In genomic region chr7:97012956-97013355, GRCm38 (mm10) we compare ENCODE assay signal across 16 mouse cellular contexts.
DNase-seq lines count a peak whose midpoint lies in the region; ATAC-seq and TF ChIP-seq lines count a peak whose summit lies in the region.
"Had no signal": no experiment of that assay in that cellular context is flagged by ENCODE, and none has a peak within 500 bp of the region (broad histone marks: within the 10 kb centered on the region; RNA-seq: fewer than 3 reads in every experiment).

No protein-coding gene starts in this region.

- H3K9ac ChIP-seq in heart, embryonic 15.5 days = no peak overlapping the region
- H3K9ac ChIP-seq in lung, postnatal 0 days (replicated peaks; ENCODE audit: low read depth) = no peak overlapping the region
- H3K9ac ChIP-seq in midbrain, embryonic 11.5 days (ENCODE audit: low read length) = no peak overlapping the region
- H3K9ac ChIP-seq in midbrain, embryonic 13.5 days (replicated peaks) = no peak overlapping the region
- H3K9ac ChIP-seq: embryonic facial prominence, embryonic 15.5 days; forebrain, embryonic 15.5 days; liver, embryonic 15.5 days; neural tube, embryonic 13.5 days had no signal

- peak; percentile 10 for DNase-seq in kidney, adult 2 months
- DNase-seq in kidney, adult 18-20 months = no peak
- DNase-seq in lung, postnatal 0 days (ENCODE audit: low spot score) = peak; percentile 7
- DNase-seq in yolk sac, embryonic 10.5 days (ENCODE audit: low spot score) = peak; percentile 18
- no peak for DNase-seq in midbrain, embryonic 11.5 days (ENCODE audit: low spot score, missing footprints)
- DNase-seq: cerebellum, postnatal 25 days; midbrain, embryonic 14.5 days; right cerebral cortex, postnatal 4 days had no signal

- no peak for TF ChIP-seq POLR2A in kidney, adult 2 months (IDR thresholded peaks at IDR 0.05; ENCODE audit: low read depth, low read length)

- 0 out of 2 replicates have a peak, but pooled peaks have one; percentile 22 for ATAC-seq in heart, embryonic 15.5 days (replicated peaks; ENCODE audit: insufficient number of reproducible peaks, insufficient read depth, low FRiP score, low read depth)
- ATAC-seq in lung, postnatal 0 days = no peak
- ATAC-seq in midbrain, embryonic 11.5 days (ENCODE audit: low FRiP score) = no peak
- ATAC-seq in activated CD4-positive, CD25-positive, alpha-beta regulatory T cell, adult 4 months = no peak
- ATAC-seq in midbrain, embryonic 13.5 days = no peak
- ATAC-seq: forebrain, embryonic 15.5 days had no signal

- no peaks in the 10 kb centered on the region for H3K9me3 ChIP-seq in heart, embryonic 15.5 days (replicated peaks)
- H3K9me3 ChIP-seq in lung, postnatal 0 days (ENCODE audit: low read length) = no peaks in the 10 kb centered on the region
- H3K9me3 ChIP-seq in midbrain, embryonic 11.5 days (ENCODE audit: control insufficient read depth, low read length) = no peaks in the 10 kb centered on the region
- H3K9me3 ChIP-seq in midbrain, embryonic 13.5 days = no peaks in the 10 kb centered on the region
- H3K9me3 ChIP-seq: forebrain, embryonic 15.5 days; liver, embryonic 15.5 days; neural tube, embryonic 13.5 days had no signal

- WGBS in kidney, adult 2 months = 38% methylated on average over 3 of the region's 3 CpGs
- 7% methylated on average over 3 of the region's 3 CpGs for WGBS in heart, embryonic 15.5 days
- 11% methylated on average over 3 of the region's 3 CpGs for WGBS in lung, postnatal 0 days
- 91% methylated on average over 3 of the region's 3 CpGs for WGBS in midbrain, embryonic 11.5 days
- WGBS in midbrain, embryonic 13.5 days = 84% methylated on average over 3 of the region's 3 CpGs

- no peaks in the 10 kb centered on the region for H3K4me1 ChIP-seq in kidney, adult 2 months (ENCODE audit: control insufficient read depth, insufficient read depth, low read length)
- H3K4me1 ChIP-seq in heart, embryonic 15.5 days (replicated peaks) = peaks cover 10% of the 10 kb centered on the region
- no peaks in the 10 kb centered on the region for H3K4me1 ChIP-seq in lung, postnatal 0 days (ENCODE audit: insufficient read depth, low read depth, low read length)
- no peaks in the 10 kb centered on the region for H3K4me1 ChIP-seq in midbrain, embryonic 11.5 days (ENCODE audit: control insufficient read depth, insufficient read depth, low read length)
- no peaks in the 10 kb centered on the region for H3K4me1 ChIP-seq in midbrain, embryonic 13.5 days (replicated peaks)
- H3K4me1 ChIP-seq: embryonic facial prominence, embryonic 15.5 days; forebrain, embryonic 15.5 days; neural tube, embryonic 13.5 days had no signal

- TF ChIP-seq CTCF in kidney, adult 2 months (conservative IDR thresholded peaks at IDR 0.05; ENCODE audit: insufficient read depth, insufficient read length, low read depth, low read length) = no peak
- no peak for TF ChIP-seq CTCF in lung, postnatal 0 days (IDR thresholded peaks at IDR 0.05)

- no peak overlapping the region for H3K27ac ChIP-seq in kidney, adult 2 months (ENCODE audit: insufficient read depth, low read depth, low read length)
- peak overlapping the region; percentile 46 for H3K27ac ChIP-seq in heart, embryonic 15.5 days
- H3K27ac ChIP-seq in lung, postnatal 0 days (ENCODE audit: low read length) = no peak overlapping the region
- H3K27ac ChIP-seq in midbrain, embryonic 11.5 days (ENCODE audit: low read depth, low read length) = no peak overlapping the region
- H3K27ac ChIP-seq in midbrain, embryonic 13.5 days = no peak overlapping the region
- H3K27ac ChIP-seq: embryonic facial prominence, embryonic 15.5 days; forebrain, embryonic 15.5 days; kidney, postnatal 0 days; liver, embryonic 15.5 days; neural tube, embryonic 13.5 days had no signal

- no peak overlapping the region for H3K4me3 ChIP-seq in kidney, adult 2 months (ENCODE audit: insufficient read depth, low read depth, low read length)
- no peak overlapping the region for H3K4me3 ChIP-seq in heart, embryonic 15.5 days
- H3K4me3 ChIP-seq in lung, postnatal 0 days (ENCODE audit: low read depth, low read length) = no peak overlapping the region
- H3K4me3 ChIP-seq in midbrain, embryonic 11.5 days (ENCODE audit: low read depth, low read length) = no peak overlapping the region
- H3K4me3 ChIP-seq in midbrain, embryonic 13.5 days (replicated peaks) = no peak overlapping the region
- H3K4me3 ChIP-seq: embryonic facial prominence, embryonic 15.5 days; forebrain, embryonic 15.5 days; liver, embryonic 15.5 days; neural tube, embryonic 13.5 days had no signal

- TF ChIP-seq EP300 in lung, postnatal 0 days (IDR thresholded peaks at IDR 0.05) = 0 out of 2 replicates have a peak, but pooled peaks have one; percentile 15

- H3K27me3 ChIP-seq in kidney, adult 2 months (replicated peaks; ENCODE audit: control insufficient read depth, insufficient read depth, low read length) = no peaks in the 10 kb centered on the region
- H3K27me3 ChIP-seq in heart, embryonic 15.5 days = no peaks in the 10 kb centered on the region
- H3K27me3 ChIP-seq in lung, postnatal 0 days (replicated peaks; ENCODE audit: insufficient read depth, low read length) = no peaks in the 10 kb centered on the region
- no peaks in the 10 kb centered on the region for H3K27me3 ChIP-seq in midbrain, embryonic 11.5 days (ENCODE audit: control insufficient read depth, insufficient read depth, low read length)
- H3K27me3 ChIP-seq in midbrain, embryonic 13.5 days = no peaks in the 10 kb centered on the region
- H3K27me3 ChIP-seq: embryonic facial prominence, embryonic 15.5 days; forebrain, embryonic 15.5 days; liver, embryonic 15.5 days; neural tube, embryonic 13.5 days had no signal

- H3K4me2 ChIP-seq in heart, embryonic 15.5 days = no peak overlapping the region
- H3K4me2 ChIP-seq in lung, postnatal 0 days (replicated peaks; ENCODE audit: low read depth, low read length) = no peak overlapping the region
- no peak overlapping the region for H3K4me2 ChIP-seq in midbrain, embryonic 11.5 days
- no peak overlapping the region for H3K4me2 ChIP-seq in midbrain, embryonic 13.5 days (replicated peaks)
- H3K4me2 ChIP-seq: embryonic facial prominence, embryonic 15.5 days; forebrain, embryonic 15.5 days; liver, embryonic 15.5 days; neural tube, embryonic 13.5 days had no signal

- no peaks in the 10 kb centered on the region for H3K36me3 ChIP-seq in kidney, adult 2 months (ENCODE audit: control insufficient read depth, insufficient read depth, low read length)
- H3K36me3 ChIP-seq in heart, embryonic 15.5 days = no peaks in the 10 kb centered on the region
- no peaks in the 10 kb centered on the region for H3K36me3 ChIP-seq in lung, postnatal 0 days (ENCODE audit: insufficient read depth, low read length)
- H3K36me3 ChIP-seq in midbrain, embryonic 11.5 days (ENCODE audit: control insufficient read depth, insufficient read depth, low read length) = no peaks in the 10 kb centered on the region
- H3K36me3 ChIP-seq in midbrain, embryonic 13.5 days = no peaks in the 10 kb centered on the region
- H3K36me3 ChIP-seq: embryonic facial prominence, embryonic 15.5 days; forebrain, embryonic 15.5 days; neural tube, embryonic 13.5 days had no signal

Comparison
In these comparisons a context has a peak if more than half of its experiments do, and no peak if none do; other contexts are left out.
1. DNase-seq: peak in kidney, adult 2 months (single experiment), lung, postnatal 0 days (single experiment) and yolk sac, embryonic 10.5 days (single experiment); none in kidney, adult 18-20 months (single experiment) and midbrain, embryonic 11.5 days (single experiment).